Mouse (Mus musculus) heart, postnatal 25 days (tissue): ENCODE data around the gene 6720489N17Rik. TPM values are rescaled to one million over a fixed set of nuclear protein-coding genes. Genes with fewer than 3 reads are reported as not detected.
A peak's percentile ranks its signal among the peaks of the same experiment; 100 is the strongest.
"Not testable (repeated sequence)": the region's sequence is repeated elsewhere in the genome, so short reads cannot be mapped to it uniquely, and the experiment has no call there.

Source experiments
- DNase-seq: peaks from one replicate; pipeline ENCODE4 v3.0.0; 2022; ENCODE audit warnings: low spot score
- intact Hi-C: fragments of 180-260 bp; cut with DNase I; formaldehyde crosslinking; loops from one replicate; pipeline ENCODE4 v1.15.1; 2025
- microRNA-seq: library from miRNA; unstranded; fragments of <30 nt; microRNA quantifications from one replicate; pipeline ENCODE4 v1.2.0, GENCODE M21; 2022
- total RNA-seq, 2 experiments: library from RNA; stranded (reverse); gene quantifications; 2 replicates each; pipeline ENCODE4 v1.2.3; 2021

The 6720489N17Rik gene
- total RNA-seq: under 1 TPM; 0.88 to 0.89 TPM

GRCm38 (mm10) chr13:62623577-62624276, at the start of gene 6720489N17Rik:
6720489N17Rik (minus strand) TSS chr13:62624182.
- intact Hi-C loops: loop anchor here (2.0 to 10.0 kb wide), 3 partner anchors 134 to 231 kb away; partner anchors contain the start of gene Gm49359
- DNase-seq: peak; percentile 72

DNA sequence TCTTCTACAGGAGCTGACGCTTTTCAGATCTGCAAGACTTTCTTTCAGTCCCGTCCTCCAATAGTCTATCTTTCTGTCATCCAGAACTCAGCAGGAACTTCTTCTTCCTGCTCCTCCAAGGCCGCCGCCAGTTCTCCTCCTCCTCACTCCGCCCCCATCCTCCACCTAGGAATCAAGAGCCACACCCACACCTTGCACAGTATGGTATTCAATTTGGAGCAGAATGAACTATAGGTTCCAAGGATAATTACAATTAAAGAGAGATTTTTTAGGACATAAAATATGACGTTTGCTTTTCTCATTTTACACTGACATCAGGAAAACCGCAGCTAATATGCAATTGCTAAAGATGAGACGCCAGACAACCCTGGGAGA, 29.4 kb upstream of the 6720489N17Rik start:
- intact Hi-C loops: no loop called here
- DNase-seq: no peak

GRCm38 (mm10) chr13:62652681-62653368, 28.8 kb upstream of the 6720489N17Rik start:
- peak; percentile 46 for DNase-seq
- intact Hi-C loops: not testable (repeated sequence)

DNA sequence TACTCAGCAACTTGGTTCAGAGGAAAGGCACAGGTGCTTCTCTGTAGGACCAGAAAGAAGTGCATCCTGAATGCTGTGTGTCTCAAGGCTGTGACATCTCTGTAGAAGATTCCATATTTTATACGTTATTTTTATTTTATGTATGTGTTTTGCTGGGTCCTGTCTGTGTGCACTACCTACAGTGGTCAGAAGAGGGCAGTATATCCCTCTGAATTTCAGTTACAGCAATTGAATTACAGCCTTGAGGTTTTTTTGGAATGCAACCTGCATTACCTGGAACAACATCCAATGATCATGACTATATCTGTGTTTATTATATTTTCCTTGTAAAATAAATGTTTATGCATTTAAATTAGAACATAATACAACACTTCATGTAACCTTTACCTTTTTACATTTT, 3.1 kb upstream of the 6720489N17Rik start:
- intact Hi-C loops: loop anchor here (10.0 kb wide), 1 partner anchor 162 kb away; the partner anchor contains the start of gene Gm49359
- not testable (repeated sequence) for DNase-seq

- not testable (repeated sequence) for DNase-seq
- intact Hi-C loops: loop anchor here (5.0 to 10.0 kb wide), 2 partner anchors 133 to 159 kb away; partner anchors contain the start of gene Gm49359
Measured at GRCm38 (mm10) chr13:62624277-62624665, 289 bp upstream of the 6720489N17Rik start.

- DNase-seq, intact Hi-C loops: not testable (repeated sequence)
Measured at GRCm38 (mm10) chr13:62617449-62617848, 6.5 kb downstream of the 6720489N17Rik start.

DNA sequence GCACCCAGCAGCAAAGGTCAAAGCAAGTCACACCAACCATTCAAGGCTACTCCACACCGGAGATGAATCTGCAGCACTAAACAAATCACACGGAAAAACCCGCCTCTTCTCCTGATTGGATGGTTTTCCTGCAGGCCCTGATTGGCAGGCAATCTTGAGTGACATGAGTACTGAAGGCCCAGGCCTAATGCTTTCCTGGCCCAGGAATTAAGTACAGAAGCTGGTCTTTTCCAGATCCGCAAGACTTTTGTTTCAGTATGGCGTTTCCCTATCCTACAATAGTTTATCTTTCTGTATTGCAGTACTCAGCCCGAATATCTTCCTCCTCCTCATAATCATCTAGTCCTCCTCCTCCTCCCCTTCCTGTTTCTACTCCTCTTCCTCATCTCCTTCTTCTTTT, 52.9 kb downstream of the 6720489N17Rik start, which contains the start of gene Zfp934:
TSS of gene Zfp934 (minus strand) at position 101 of the 400 bp plus-strand sequence.
- DNase-seq, intact Hi-C loops: not testable (repeated sequence)

DNA sequence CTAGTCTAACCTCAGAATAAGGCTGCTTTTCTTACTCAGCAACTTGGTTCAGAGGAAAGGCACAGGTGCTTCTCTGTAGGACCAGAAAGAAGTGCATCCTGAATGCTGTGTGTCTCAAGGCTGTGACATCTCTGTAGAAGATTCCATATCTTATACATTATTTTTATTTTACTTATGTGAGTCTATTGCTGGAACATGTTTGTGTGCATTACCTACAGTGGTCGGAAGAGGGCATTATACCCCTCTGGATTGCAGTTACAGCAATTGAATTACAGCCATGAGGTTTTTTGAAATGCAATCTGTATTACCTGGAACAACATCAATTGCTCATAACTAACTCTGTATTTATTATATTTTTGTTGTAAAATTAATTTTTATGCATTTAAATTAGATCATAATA, 62.3 kb downstream of the 6720489N17Rik start:
- DNase-seq, intact Hi-C loops: not testable (repeated sequence)

- intact Hi-C loops: not testable (repeated sequence)
Measured at GRCm38 (mm10) chr13:62558189-62559110, 65.5 kb downstream of the 6720489N17Rik start, which contains the start of gene Zfp935. Zfp935 (minus strand) TSS chr13:62558511.

More at GRCm38 (mm10) chr13:62558189-62559110, 65.5 kb downstream of the 6720489N17Rik start, which contains the start of gene Zfp935:
- peak; percentile 66 for DNase-seq

Small RNA genes lying within 50 kb of the gene (microRNA-seq; reads per million reads assigned to microRNA genes)
- not detected for gene Gm24020

Other genes with a start within 250 kb of the 6720489N17Rik start
- under 1 TPM; 0.47 to 0.53 TPM for gene Gm3604, start 241.0 kb downstream of the 6720489N17Rik start, total RNA-seq
- 1 to 10 TPM; 5.1 to 7.5 TPM for gene Gm49359, start 157.3 kb downstream of the 6720489N17Rik start, total RNA-seq
- gene Zfp935, start 65.7 kb downstream of the 6720489N17Rik start, total RNA-seq: 1 to 10 TPM in 1 of 2 experiments, not detected in 1; 2.1 TPM
- gene Zfp934, start 53.0 kb downstream of the 6720489N17Rik start, total RNA-seq: 1 to 10 TPM; 3.7 to 5.2 TPM
- gene Platr25, start 136.5 kb upstream of the 6720489N17Rik start, total RNA-seq: 1 to 10 TPM; 2.6 to 3.0 TPM
- gene Gm5141, start 161.6 kb upstream of the 6720489N17Rik start, total RNA-seq: under 1 TPM; 0.55 to 0.98 TPM
- 10 to 100 TPM; 25.5 to 32.1 TPM for gene Fbp2, start 234.2 kb upstream of the 6720489N17Rik start, total RNA-seq